Mouse (Mus musculus): Measurements from ENCODE around the gene Trmt2b.

- TF ChIP-seq ZKSCAN1 (IDR thresholded peaks at IDR 0.05; ENCODE audit: borderline replicate concordance, low read depth, low read length), result no peak
- no peak for TF ChIP-seq CTCF (conservative IDR thresholded peaks at IDR 0.05 in 1 of 2, IDR thresholded peaks at IDR 0.05 in 1 of 2; ENCODE audit: low read depth in 2 of 2, low read length in 2 of 2)
- TF ChIP-seq POLR2AphosphoS2 (IDR thresholded peaks at IDR 0.05; ENCODE audit: low read depth, low read length), result no peak
- no peak for TF ChIP-seq MXI1 (IDR thresholded peaks at IDR 0.05; ENCODE audit: low read depth, low read length)
- no peak for TF ChIP-seq ZC3H11A (IDR thresholded peaks at IDR 0.05; ENCODE audit: low read depth, low read length)
- no peak for TF ChIP-seq UBTF (IDR thresholded peaks at IDR 0.05; ENCODE audit: low read depth, low read length)
These were observed 54.9 kb downstream of the Trmt2b start, which contains the start of gene Nox1 for GRCm38 (mm10) chrX:134221856-134222255.

Data from CH12.LX (cell line).